Comparison of ENCODE assay signal across 13 mouse cellular contexts in the genomic region with DNA sequence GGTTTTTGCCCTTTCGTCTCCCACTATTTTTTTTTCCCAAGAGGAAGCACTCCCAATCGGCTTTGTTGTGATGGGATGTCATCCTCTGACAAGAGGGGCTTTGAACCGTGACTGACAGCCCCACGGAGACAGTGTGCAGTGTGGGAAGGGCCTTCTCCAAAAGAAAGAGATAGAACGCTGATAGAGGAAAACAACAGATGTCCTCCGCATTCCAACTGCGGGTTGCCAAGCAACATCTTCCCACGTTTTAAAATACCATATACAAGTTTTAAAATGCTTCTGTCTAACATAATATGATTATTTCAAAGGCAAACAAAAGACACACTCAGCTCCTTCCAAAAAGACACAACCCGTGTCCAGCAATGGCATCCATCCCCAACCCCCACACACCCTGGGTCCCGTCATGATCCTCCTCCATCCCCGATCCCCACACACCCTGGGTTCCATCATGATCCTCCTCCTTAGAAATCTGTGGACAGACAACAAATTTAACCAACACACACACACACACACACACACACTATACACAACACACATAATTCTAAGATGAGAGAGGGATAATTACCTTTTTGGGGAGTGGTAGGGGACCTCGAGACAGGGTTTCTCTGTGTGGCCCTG. TPM values are rescaled to one million over a fixed set of nuclear protein-coding genes. Genes with fewer than 3 reads are reported as not detected.
DNase-seq lines count a peak whose midpoint lies in the region; ATAC-seq and TF ChIP-seq lines count a peak whose summit lies in the region.
"Had no signal": no experiment of that assay in that cellular context is flagged by ENCODE, and none has a peak within 500 bp of the region (broad histone marks: within the 10 kb centered on the region; RNA-seq: fewer than 3 reads in every experiment).

No protein-coding gene starts in this region.

- peak overlapping the region; percentile 41 for H3K4me2 ChIP-seq in hindbrain, postnatal 0 days (ENCODE audit: low read depth, low read length)
- H3K4me2 ChIP-seq in midbrain, embryonic 13.5 days (replicated peaks), result peak overlapping the region; percentile 34

- peak; percentile 69 for ATAC-seq in hindbrain, postnatal 0 days
- ATAC-seq in midbrain, embryonic 13.5 days, result peak; percentile 88
- ATAC-seq: liver, postnatal 0 days had no signal

- H3K9ac ChIP-seq in hindbrain, postnatal 0 days (replicated peaks; ENCODE audit: low read length), result 0 out of 2 replicates have a peak overlapping the region, but pooled peaks have one; percentile 17
- no peak overlapping the region for H3K9ac ChIP-seq in midbrain, embryonic 13.5 days (replicated peaks)
- H3K9ac ChIP-seq: liver, postnatal 0 days had no signal

- DNase-seq in brain, embryonic 14.5 days (ENCODE audit: low read depth), result peak; percentile 79
- DNase-seq in embryo, embryonic 10.5 days (ENCODE audit: low spot score), result peak; percentile 42
- peak; percentile 21 for DNase-seq in hindbrain, postnatal 0 days (ENCODE audit: low spot score)
- no peak for DNase-seq in heart, adult 9 months (ENCODE audit: low spot score in 2 of 2)
- DNase-seq in cerebellum, adult 9-11 months, result no peak
- no peak for DNase-seq in gastrocnemius, postnatal 10 days
- DNase-seq: cerebellum, adult 8-10 months; heart, postnatal 14 days; kidney, postnatal 36 days; liver, postnatal 0 days; thymus, adult 18-20 months had no signal

- WGBS in hindbrain, postnatal 0 days, result 9% methylated on average over 12 of the region's 12 CpGs
- WGBS in midbrain, embryonic 13.5 days, result 15% methylated on average over 12 of the region's 12 CpGs

- TF ChIP-seq CTCF in brain, embryonic 14.5 days (IDR thresholded peaks at IDR 0.05; ENCODE audit: borderline replicate concordance, extremely low read depth, insufficient read depth, insufficient read length), result no peak
- TF ChIP-seq CTCF in hindbrain, postnatal 0 days (IDR thresholded peaks at IDR 0.05; ENCODE audit: low read depth), result no peak

- TF ChIP-seq POLR2A in brain, embryonic 14.5 days (IDR thresholded peaks at IDR 0.05; ENCODE audit: borderline replicate concordance, extremely low read depth, insufficient read depth, insufficient read length, poor library complexity, severe bottlenecking), result no peak

- no peaks in the 10 kb centered on the region for H3K9me3 ChIP-seq in hindbrain, postnatal 0 days (ENCODE audit: low read length)
- no peaks in the 10 kb centered on the region for H3K9me3 ChIP-seq in midbrain, embryonic 13.5 days

- H3K27ac ChIP-seq in hindbrain, postnatal 0 days, result no peak overlapping the region
- peak overlapping the region; percentile 31; the same call in 1 of the 2 replicates for H3K27ac ChIP-seq in midbrain, embryonic 13.5 days

- H3K27me3 ChIP-seq in hindbrain, postnatal 0 days (ENCODE audit: insufficient read depth, low read length), result no peaks in the 10 kb centered on the region
- no peaks in the 10 kb centered on the region for H3K27me3 ChIP-seq in midbrain, embryonic 13.5 days

- H3K36me3 ChIP-seq in hindbrain, postnatal 0 days (ENCODE audit: insufficient read depth, low read length), result no peaks in the 10 kb centered on the region
- H3K36me3 ChIP-seq in midbrain, embryonic 13.5 days, result no peaks in the 10 kb centered on the region

- peaks cover 8% of the 10 kb centered on the region; the same call in 1 of the 2 replicates for H3K4me1 ChIP-seq in hindbrain, postnatal 0 days (ENCODE audit: insufficient read depth, low read length)
- H3K4me1 ChIP-seq in midbrain, embryonic 13.5 days (replicated peaks), result peaks cover 16% of the 10 kb centered on the region

- H3K4me3 ChIP-seq in hindbrain, postnatal 0 days (ENCODE audit: low read length), result no peak overlapping the region
- 0 out of 2 replicates have a peak overlapping the region, but pooled peaks have one; percentile 7 for H3K4me3 ChIP-seq in midbrain, embryonic 13.5 days (replicated peaks)

RNA-seq across cellular contexts. Expression of gene Cap1, which starts 23.8 kb away (rescaled TPM):
- polyA plus RNA-seq in brain, embryonic 14.5 days (2012; rRNA removed), result 62.8 and 106 TPM in 2 replicates
- total RNA-seq in hindbrain, postnatal 0 days (2014; rRNA removed), result 133 and 141 TPM in 2 replicates
- polyA plus RNA-seq in hindbrain, postnatal 0 days (2015; fragmentation: Nextera tagmentation; extraction: Ambion mirVana), result 59.9 and 60.1 TPM in 2 replicates
- polyA plus RNA-seq in midbrain, embryonic 13.5 days (2015; fragmentation: Nextera tagmentation; extraction: Ambion mirVana), result 73.8 and 77.2 TPM in 2 replicates
- 10 to 100 TPM; 46.1 to 64.2 TPM for total RNA-seq in gastrocnemius, postnatal 10 days (2021)

RNA-seq across cellular contexts. Expression of gene Mfsd2a, which starts 51.3 kb away (rescaled TPM):
- 44.7 and 51.8 TPM in 2 replicates for polyA plus RNA-seq in brain, embryonic 14.5 days (2012; rRNA removed)
- 63.6 and 68.0 TPM in 2 replicates for total RNA-seq in hindbrain, postnatal 0 days (2014; rRNA removed)
- polyA plus RNA-seq in hindbrain, postnatal 0 days (2015; fragmentation: Nextera tagmentation; extraction: Ambion mirVana), result 34.9 and 42.6 TPM in 2 replicates
- polyA plus RNA-seq in midbrain, embryonic 13.5 days (2015; fragmentation: Nextera tagmentation; extraction: Ambion mirVana), result 31.7 and 32.5 TPM in 2 replicates
- 1 to 10 TPM in 1 of 2 experiments, under 1 TPM in 1; 0.36 to 1.2 TPM for total RNA-seq in gastrocnemius, postnatal 10 days (2021)
- total RNA-seq: megakaryocyte-erythroid progenitor cell, adult 5-6 weeks had no signal
- polyA plus RNA-seq: liver, postnatal 0 days had no signal

Comparison
In these comparisons a context has a peak if more than half of its experiments do, and no peak if none do; other contexts are left out.
1. DNase-seq: peak in brain, embryonic 14.5 days (single experiment), embryo, embryonic 10.5 days (single experiment) and hindbrain, postnatal 0 days (single experiment); none in heart, adult 9 months (0 of 2), cerebellum, adult 9-11 months (single experiment) and gastrocnemius, postnatal 10 days (single experiment).